Mouse (Mus musculus) cerebellum, adult 2 months (tissue): ENCODE results near the gene Slc50a1. TPM values are rescaled to one million over a fixed set of nuclear protein-coding genes. Genes with fewer than 3 reads are reported as not detected.

Source experiments
- DNase-seq, 2 experiments: peaks; one replicate each; pipeline ENCODE4 v3.0.0; 2021
- H3K27ac ChIP-seq: fragments of 200-500 bp; 2 replicates; pipeline ENCODE4 v1.5.1; 2012; ENCODE audit warnings: low read length, control low read depth, inconsistent platforms; ENCODE audit not compliant: insufficient read depth
- H3K27me3 ChIP-seq: fragments of 200-500 bp; 2 replicates; pipeline ENCODE4 v1.6.1; 2012; ENCODE audit warnings: inconsistent platforms, mild to moderate bottlenecking, low read length, moderate library complexity; ENCODE audit not compliant: control insufficient read depth, insufficient read depth
- H3K4me1 ChIP-seq: fragments of 200-500 bp; 2 replicates; pipeline ENCODE4 v1.6.1; 2011; ENCODE audit warnings: low read length; ENCODE audit not compliant: control insufficient read depth, insufficient read depth
- H3K4me3 ChIP-seq: fragments of 200-500 bp; replicated peaks from 2 replicates; pipeline ENCODE3; 2011; ENCODE audit warnings: mild to moderate bottlenecking, low read depth, low read length, control low read depth; ENCODE audit not compliant: insufficient read depth
- CTCF ChIP-seq: fragments of 200-500 bp; IDR thresholded peaks from 2 replicates; pipeline ENCODE4 v1.5.1; 2011; ENCODE audit warnings: low read depth, mild to moderate bottlenecking, control low read depth, low read length, moderate library complexity, borderline replicate concordance; ENCODE audit not compliant: insufficient read depth
- POLR2A ChIP-seq: fragments of 200-500 bp; IDR thresholded peaks from 2 replicates; pipeline ENCODE4 v1.6.1; 2011; ENCODE audit warnings: low read length, control low read depth, borderline replicate concordance; ENCODE audit not compliant: insufficient read depth
- WGBS: fragments of 180-500 bp; shearing (Covaris S2); methylation state at CpG from one replicate; pipeline ENCODE4 v1.1.7; 2018; 5-methylcytosine and 5-hydroxymethylcytosine counted together
- polyA plus RNA-seq: library from polyadenylated mRNA; depleted of rRNA; stranded (reverse); fragments of >200 nt; gene quantifications from 2 replicates; pipeline ENCODE4 v1.2.3, GENCODE M21; 2012

The Slc50a1 gene
- polyA plus RNA-seq, 1 experiment = 122 TPM

DNA sequence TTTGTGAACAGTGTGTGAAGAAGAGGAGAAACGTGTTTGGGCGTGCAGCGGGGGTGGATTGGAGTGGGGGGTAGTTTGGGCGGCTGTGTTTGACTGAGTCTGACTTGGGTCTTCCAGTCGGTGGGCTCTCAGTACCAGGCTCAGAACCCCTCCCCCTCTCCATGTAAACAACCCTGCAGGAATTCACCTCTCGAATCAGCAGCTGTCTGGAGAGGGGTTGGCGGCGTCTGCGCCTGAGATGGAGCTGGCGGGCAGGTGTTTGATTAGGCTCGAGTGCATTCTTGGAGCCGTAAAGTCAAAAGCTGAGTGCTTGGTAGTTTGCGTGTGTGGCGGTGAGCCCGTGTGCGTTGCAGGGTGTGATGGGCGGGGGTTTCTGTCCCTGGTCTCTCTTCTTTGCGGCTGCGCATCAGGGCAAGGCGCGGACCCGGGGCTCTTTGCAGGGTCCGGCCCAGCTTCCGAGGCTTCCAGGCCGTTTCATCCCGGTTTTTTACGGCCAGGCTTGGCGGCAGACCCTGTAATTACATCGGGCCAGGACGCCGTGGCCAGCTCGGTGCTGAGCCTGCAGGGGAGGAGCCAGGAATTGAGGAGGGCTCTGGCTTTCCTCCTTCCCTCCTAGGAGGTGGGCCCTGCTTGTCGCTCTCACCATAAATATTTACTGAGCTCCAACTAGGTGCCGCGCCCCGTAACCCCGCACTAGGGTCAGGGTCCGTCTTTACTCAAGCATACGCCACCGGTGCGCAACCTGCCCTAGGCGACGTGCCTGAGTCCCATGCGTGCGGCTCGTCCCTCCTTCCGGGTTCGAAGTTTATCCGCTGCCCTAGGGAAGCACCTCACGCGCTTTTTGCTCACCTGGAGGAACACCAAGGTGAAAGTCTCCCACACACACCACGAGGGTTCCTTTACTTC is 10.5 kb upstream of the Slc50a1 start, which contains the start of gene Efna1:
Gene Efna1 (minus strand): TSS at position 537 of the 906 bp plus-strand sequence.
- Histone ChIP-seq H3K27ac (peak within 1 kb of the TSS; percentile 9; the same call in 1 of the 2 replicates), H3K4me1 (peaks cover 8% of the 10 kb centered on the region), H3K27me3 (no peaks in the 10 kb centered on the region), H3K4me3 (peak within 1 kb of the TSS; percentile 92)
- no peak for TF ChIP-seq CTCF
- no peak for TF ChIP-seq POLR2A
- under 1% methylated on average over 52 of the region's 52 CpGs for WGBS
- peak; percentile 51 to 62 for DNase-seq

DNA sequence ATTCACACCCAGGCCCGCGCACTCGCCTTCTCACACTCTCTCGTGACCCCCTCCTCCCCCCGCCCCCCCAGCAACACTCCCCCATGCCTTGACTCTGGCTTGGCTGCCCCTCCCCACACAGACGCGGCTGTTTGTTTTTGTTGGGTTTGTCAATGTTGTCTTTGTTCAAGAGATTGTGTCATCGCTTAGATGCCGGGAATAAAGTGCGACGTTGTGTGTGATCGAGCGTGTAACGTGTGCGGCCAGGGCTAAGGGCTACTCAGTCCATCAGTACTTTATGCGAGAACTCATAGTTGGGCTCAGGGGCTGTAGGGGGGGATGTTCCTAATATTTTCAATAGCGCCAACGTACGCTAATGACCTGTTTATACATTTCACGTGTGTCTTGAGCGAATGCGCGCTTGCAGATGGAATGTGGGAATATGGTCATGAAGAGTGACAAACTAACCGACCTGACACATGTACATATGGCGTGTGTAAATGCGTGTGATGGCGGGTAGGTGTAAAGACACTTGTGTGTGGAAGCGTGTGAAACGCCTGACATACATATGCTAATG is 9.8 kb upstream of the Slc50a1 start:
- no peaks in the 10 kb centered on the region for H3K27me3 ChIP-seq
- H3K4me1 ChIP-seq = peaks cover 8% of the 10 kb centered on the region
- DNase-seq = peak in 1 of 2 experiments; percentile 45
- peak overlapping the region; percentile 84; the same call in 1 of the 2 replicates for H3K27ac ChIP-seq
- under 1% methylated on average over 29 of the region's 29 CpGs for WGBS
- no peak for TF ChIP-seq CTCF
- TF ChIP-seq POLR2A = no peak
- H3K4me3 ChIP-seq = peak overlapping the region; percentile 92

DNA sequence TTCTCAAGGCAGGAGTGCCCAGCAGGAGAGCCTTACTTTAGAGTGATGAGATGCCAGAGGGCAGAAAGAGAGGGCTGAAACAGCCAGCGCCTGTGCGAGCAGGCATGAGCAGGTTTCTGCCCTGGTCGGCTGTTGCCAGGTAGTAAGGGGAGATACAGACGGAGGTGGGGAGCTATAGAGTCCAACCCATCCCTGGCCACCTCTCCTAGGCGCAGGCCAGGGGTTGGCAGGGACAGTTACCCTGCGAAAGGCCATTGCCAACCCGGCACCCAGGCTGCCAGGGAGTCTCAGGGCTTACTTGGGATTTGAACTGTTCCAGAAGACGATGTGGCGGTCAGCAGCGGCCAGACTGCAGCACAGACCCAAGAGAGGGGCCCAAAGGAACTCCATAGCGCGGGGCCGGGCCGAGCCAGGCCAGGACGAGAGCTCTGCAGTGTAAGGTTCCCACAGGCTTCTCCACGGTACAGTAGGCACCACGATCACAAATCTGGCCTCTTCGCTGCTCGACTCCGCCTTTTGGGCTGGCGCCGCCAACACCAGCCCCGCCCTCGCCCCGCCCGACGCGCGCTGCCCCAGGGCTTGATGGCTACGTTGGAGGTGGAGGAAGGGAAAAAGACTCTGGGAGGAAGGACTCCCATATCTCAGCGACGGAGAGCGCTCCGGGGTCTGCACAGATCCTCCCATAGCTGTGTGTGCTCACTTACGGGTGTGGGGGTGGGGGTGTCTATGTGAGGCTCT is 9.0 kb upstream of the Slc50a1 start:
- Histone ChIP-seq H3K4me3 (peak overlapping the region; percentile 92), H3K4me1 (peaks cover 8% of the 10 kb centered on the region), H3K27ac (peak overlapping the region; percentile 85), H3K27me3 (no peaks in the 10 kb centered on the region)
- peak; percentile 90 for DNase-seq
- WGBS = 1% methylated on average over 35 of the region's 35 CpGs
- TF ChIP-seq CTCF (no peak), POLR2A (peak; percentile 83; the same call in 1 of the 2 replicates)

DNA sequence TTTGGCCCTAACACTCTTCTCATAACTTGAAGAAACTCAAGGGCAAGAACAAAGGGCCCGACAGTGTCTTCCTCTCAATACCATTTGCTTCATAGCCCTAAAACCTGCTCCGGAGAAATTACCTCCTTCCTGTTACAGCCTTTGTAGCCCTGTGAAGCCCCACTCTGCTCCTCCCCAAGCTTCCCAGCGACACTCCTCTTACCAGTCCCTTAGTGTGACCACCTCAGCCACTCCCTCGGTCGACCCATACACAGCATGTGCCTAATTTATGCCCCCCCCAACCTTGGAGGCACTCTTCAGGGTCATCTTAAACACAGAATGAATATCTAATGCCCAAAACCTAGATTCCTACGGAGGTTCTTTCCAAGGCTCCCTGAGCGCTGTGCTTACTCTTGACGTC is 8.3 kb upstream of the Slc50a1 start:
- WGBS = 33% methylated on average over 8 of the region's 8 CpGs
- Histone ChIP-seq H3K27me3 (no peaks in the 10 kb centered on the region), H3K4me1 (peaks cover 8% of the 10 kb centered on the region), H3K27ac (0 out of 2 replicates have a peak overlapping the region, but pooled peaks have one; percentile 85), H3K4me3 (peak overlapping the region; percentile 92)
- peak; percentile 12 to 26 for DNase-seq
- no peak for TF ChIP-seq CTCF
- no peak for TF ChIP-seq POLR2A

DNA sequence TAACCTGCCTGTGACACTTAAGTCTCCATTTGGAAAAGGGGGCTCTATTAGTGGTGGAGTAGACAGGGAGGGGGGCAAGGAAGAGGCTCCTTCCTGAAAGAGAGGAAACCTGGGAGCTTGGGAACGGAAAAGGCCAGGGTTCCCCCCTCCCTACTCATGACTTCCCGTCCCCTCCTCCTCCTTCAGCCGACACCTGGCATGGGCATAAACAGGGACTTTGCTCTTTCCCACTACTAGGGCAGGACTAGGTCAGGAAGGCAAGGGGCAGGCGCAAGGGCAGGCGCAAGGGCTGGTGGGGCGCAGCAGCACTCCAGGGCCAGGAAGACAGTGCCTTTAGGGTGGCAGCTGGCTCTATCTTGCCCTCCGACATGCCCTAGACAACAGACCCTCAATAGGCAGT is 7.7 kb upstream of the Slc50a1 start:
- Histone ChIP-seq H3K27me3 (no peaks in the 10 kb centered on the region), H3K4me3 (peak overlapping the region; percentile 92), H3K4me1 (peaks cover 8% of the 10 kb centered on the region), H3K27ac (peak overlapping the region; percentile 46; the same call in 1 of the 2 replicates)
- peak; percentile 29 to 34 for DNase-seq
- 44% methylated on average over 7 of the region's 7 CpGs for WGBS
- TF ChIP-seq POLR2A (no peak), CTCF (no peak)

DNA sequence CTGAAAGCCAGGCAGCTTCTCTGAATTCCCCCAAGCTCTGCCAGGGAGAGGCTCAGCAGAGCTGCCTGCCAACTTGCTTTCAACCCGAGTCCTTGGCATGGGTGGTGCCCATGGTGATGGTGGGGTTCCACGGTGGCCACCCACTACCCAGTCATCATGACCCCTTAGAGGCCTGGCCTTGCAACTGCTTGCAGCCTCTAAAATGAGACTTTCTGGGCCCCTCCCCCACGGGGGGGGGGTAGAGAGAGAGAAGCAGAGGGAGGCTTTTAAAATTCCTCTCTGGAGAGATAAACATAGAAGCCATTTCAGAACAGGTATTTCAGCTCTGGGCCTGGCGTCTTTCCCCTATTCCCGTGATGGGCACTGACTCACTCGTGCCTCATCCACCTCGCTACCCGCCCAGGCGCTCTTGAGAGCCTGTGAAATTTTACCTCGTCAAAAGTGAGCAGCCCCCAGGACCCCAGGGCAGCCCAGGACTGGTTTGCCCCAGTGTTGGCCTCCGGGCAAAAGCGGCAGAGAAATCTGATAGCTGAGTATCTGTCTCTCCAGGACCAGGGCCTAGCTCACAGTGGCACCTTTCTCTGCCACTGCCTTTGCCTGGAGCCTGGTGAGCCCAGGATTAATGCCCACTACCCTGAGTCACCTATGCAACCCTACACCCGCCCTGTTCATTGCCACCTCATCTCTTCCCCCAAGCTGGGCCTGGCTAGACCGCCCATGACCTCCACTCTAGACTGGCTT is 7.1 kb upstream of the Slc50a1 start:
- peaks cover 8% of the 10 kb centered on the region for H3K4me1 ChIP-seq
- peak; percentile 42 to 45 for DNase-seq
- H3K27ac ChIP-seq = peak overlapping the region; percentile 46; the same call in 1 of the 2 replicates
- no peaks in the 10 kb centered on the region for H3K27me3 ChIP-seq
- TF ChIP-seq CTCF (no peak), POLR2A (no peak)
- H3K4me3 ChIP-seq = peak overlapping the region; percentile 39
- WGBS = 44% methylated on average over 14 of the region's 14 CpGs

DNA sequence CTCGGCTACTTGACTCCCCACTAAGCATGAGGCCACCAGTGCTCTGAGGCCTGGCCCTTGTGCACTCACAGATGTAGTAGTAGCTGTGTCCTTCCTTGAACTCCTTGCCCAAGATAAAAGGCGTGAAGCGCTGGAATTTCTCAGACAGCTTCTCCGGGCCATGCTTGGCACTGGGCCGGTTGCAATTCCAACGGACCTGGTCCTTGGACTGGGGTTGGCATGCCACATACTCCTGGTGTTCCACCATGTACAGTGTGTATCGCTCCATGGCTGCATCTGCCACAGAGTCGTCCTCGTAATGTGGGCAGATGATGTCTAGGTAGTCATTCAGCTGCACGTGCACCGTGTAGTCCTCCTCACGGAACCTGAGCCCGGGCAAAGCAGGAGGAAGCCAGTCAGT is 5.7 kb upstream of the Slc50a1 start:
- H3K4me3 ChIP-seq = no peak overlapping the region
- DNase-seq = no peak
- no peaks in the 10 kb centered on the region for H3K27me3 ChIP-seq
- peaks cover 8% of the 10 kb centered on the region for H3K4me1 ChIP-seq
- TF ChIP-seq CTCF = no peak
- TF ChIP-seq POLR2A = no peak
- 88% methylated on average over 13 of the region's 13 CpGs for WGBS
- no peak overlapping the region for H3K27ac ChIP-seq
